Mouse (Mus musculus): ENCODE data around the gene 9530077C05Rik. TPM values are rescaled to one million over a fixed set of nuclear protein-coding genes. Genes with fewer than 3 reads are reported as not detected.
"Not testable (repeated sequence)": the region's sequence is repeated elsewhere in the genome, so short reads cannot be mapped to it uniquely, and the experiment has no call there.

9530077C05Rik gene
- polyA plus RNA-seq, 1 experiment from 2014 or later: 9.5 TPM

- H3K4me1 ChIP-seq: no peaks in the 10 kb centered on the region
- H3K27ac ChIP-seq (replicated peaks): no peak overlapping the region
- no peak overlapping the region for H3K4me3 ChIP-seq
- no peaks in the 10 kb centered on the region for H3K36me3 ChIP-seq
- 85% methylated on average over 4 of the region's 4 CpGs for WGBS
- DNase-seq (ENCODE audit: low spot score): no peak
- H3K27me3 ChIP-seq (ENCODE audit: low read depth, poor library complexity, severe bottlenecking): no peaks in the 10 kb centered on the region
- H3K9me3 ChIP-seq (replicated peaks): no peaks in the 10 kb centered on the region
Observed at GRCm38 (mm10) chr9:22399021-22399420, 12.3 kb upstream of the 9530077C05Rik start.

GRCm38 (mm10) chr9:22402001-22402400, 9.3 kb upstream of the 9530077C05Rik start:
- no peaks in the 10 kb centered on the region for H3K9me3 ChIP-seq (replicated peaks)
- no peaks in the 10 kb centered on the region for H3K4me1 ChIP-seq
- no peak overlapping the region for H3K27ac ChIP-seq (replicated peaks)
- DNase-seq (ENCODE audit: low spot score): no peak
- H3K27me3 ChIP-seq (ENCODE audit: low read depth, poor library complexity, severe bottlenecking): no peaks in the 10 kb centered on the region
- no peaks in the 10 kb centered on the region for H3K36me3 ChIP-seq
- 85% methylated on average over 6 of the region's 6 CpGs for WGBS
- no peak overlapping the region for H3K4me3 ChIP-seq

- Histone ChIP-seq H3K4me1 (no peaks in the 10 kb centered on the region), H3K27ac (replicated peaks) (no peak overlapping the region), H3K27me3 (ENCODE audit: low read depth, poor library complexity, severe bottlenecking) (no peaks in the 10 kb centered on the region), H3K4me3 (no peak overlapping the region), H3K9me3 (replicated peaks) (no peaks in the 10 kb centered on the region), H3K36me3 (no peaks in the 10 kb centered on the region)
- 87% methylated on average over 3 of the region's 3 CpGs for WGBS
- no peak for DNase-seq (ENCODE audit: low spot score)
Observed at GRCm38 (mm10) chr9:22402976-22403375, 8.3 kb upstream of the 9530077C05Rik start.

GRCm38 (mm10) chr9:22403501-22403900, 7.8 kb upstream of the 9530077C05Rik start:
- not testable (repeated sequence) for H3K4me1 ChIP-seq; DNase-seq (ENCODE audit: low spot score); H3K36me3 ChIP-seq; H3K27ac ChIP-seq (replicated peaks); H3K4me3 ChIP-seq; H3K27me3 ChIP-seq (ENCODE audit: low read depth, poor library complexity, severe bottlenecking); H3K9me3 ChIP-seq (replicated peaks)
- 73% methylated on average over 2 of the region's 2 CpGs for WGBS

GRCm38 (mm10) chr9:22405414-22405813, 5.9 kb upstream of the 9530077C05Rik start:
- Histone ChIP-seq H3K9me3 (replicated peaks) (no peaks in the 10 kb centered on the region), H3K4me3 (no peak overlapping the region), H3K27ac (replicated peaks) (no peak overlapping the region), H3K36me3 (no peaks in the 10 kb centered on the region), H3K27me3 (ENCODE audit: low read depth, poor library complexity, severe bottlenecking) (no peaks in the 10 kb centered on the region), H3K4me1 (no peaks in the 10 kb centered on the region)
- WGBS: 82% methylated on average over 3 of the region's 3 CpGs
- no peak for DNase-seq (ENCODE audit: low spot score)

- WGBS: 83% methylated on average over 4 of the region's 4 CpGs
- H3K36me3 ChIP-seq; H3K4me3 ChIP-seq; H3K9me3 ChIP-seq (replicated peaks); H3K4me1 ChIP-seq; DNase-seq (ENCODE audit: low spot score); H3K27me3 ChIP-seq (ENCODE audit: low read depth, poor library complexity, severe bottlenecking); H3K27ac ChIP-seq (replicated peaks): not testable (repeated sequence)
Observed at GRCm38 (mm10) chr9:22407633-22408032, 3.7 kb upstream of the 9530077C05Rik start.

- H3K4me3 ChIP-seq; H3K4me1 ChIP-seq; H3K27me3 ChIP-seq (ENCODE audit: low read depth, poor library complexity, severe bottlenecking); H3K9me3 ChIP-seq (replicated peaks); DNase-seq (ENCODE audit: low spot score); H3K27ac ChIP-seq (replicated peaks); H3K36me3 ChIP-seq: not testable (repeated sequence)
- WGBS: 29% methylated on average over 4 of the region's 4 CpGs
Observed at GRCm38 (mm10) chr9:22408344-22408743, 3.0 kb upstream of the 9530077C05Rik start.

- Histone ChIP-seq H3K9me3 (replicated peaks) (no peaks in the 10 kb centered on the region), H3K36me3 (no peaks in the 10 kb centered on the region), H3K27me3 (ENCODE audit: low read depth, poor library complexity, severe bottlenecking) (peaks cover 11% of the 10 kb centered on the region), H3K4me1 (peaks cover 9% of the 10 kb centered on the region; the same call in 1 of the 2 replicates), H3K4me3 (no peak overlapping the region), H3K27ac (replicated peaks) (no peak overlapping the region)
- no peak for DNase-seq (ENCODE audit: low spot score)
- 76% methylated on average over 7 of the region's 7 CpGs for whole genome bisulfite sequencing
Observed at GRCm38 (mm10) chr9:22409501-22409900, 1.8 kb upstream of the 9530077C05Rik start.

GRCm38 (mm10) chr9:22416187-22416586, 4.9 kb downstream of the 9530077C05Rik start:
- Histone ChIP-seq H3K9me3 (replicated peaks) (no peaks in the 10 kb centered on the region), H3K4me1 (peaks cover 23% of the 10 kb centered on the region), H3K27ac (replicated peaks) (no peak overlapping the region), H3K36me3 (no peaks in the 10 kb centered on the region), H3K27me3 (ENCODE audit: low read depth, poor library complexity, severe bottlenecking) (peaks cover 12% of the 10 kb centered on the region), H3K4me3 (no peak overlapping the region)
- no peak for DNase-seq (ENCODE audit: low spot score)
- 81% methylated on average over 3 of the region's 3 CpGs for WGBS

GRCm38 (mm10) chr9:22417547-22417946, 6.2 kb downstream of the 9530077C05Rik start:
- Histone ChIP-seq H3K4me3 (no peak overlapping the region), H3K27me3 (ENCODE audit: low read depth, poor library complexity, severe bottlenecking) (peaks cover 5% of the 10 kb centered on the region; the same call in 1 of the 2 replicates), H3K36me3 (no peaks in the 10 kb centered on the region), H3K4me1 (peaks cover 18% of the 10 kb centered on the region), H3K27ac (replicated peaks) (no peak overlapping the region), H3K9me3 (replicated peaks) (no peaks in the 10 kb centered on the region)
- WGBS: 70% methylated on average over 6 of the region's 6 CpGs
- no peak for DNase-seq (ENCODE audit: low spot score)

- H3K4me1 ChIP-seq: peaks cover 14% of the 10 kb centered on the region
- H3K27ac ChIP-seq (replicated peaks): no peak overlapping the region
- H3K4me3 ChIP-seq: no peak overlapping the region
- WGBS: 83% methylated on average over 3 of the region's 3 CpGs
- no peaks in the 10 kb centered on the region for H3K36me3 ChIP-seq
- H3K9me3 ChIP-seq (replicated peaks): no peaks in the 10 kb centered on the region
- no peak for DNase-seq (ENCODE audit: low spot score)
- no peaks in the 10 kb centered on the region for H3K27me3 ChIP-seq (ENCODE audit: low read depth, poor library complexity, severe bottlenecking)
Observed at GRCm38 (mm10) chr9:22419877-22420276, 8.6 kb downstream of the 9530077C05Rik start.

GRCm38 (mm10) chr9:22420491-22420890, 9.2 kb downstream of the 9530077C05Rik start:
- no peaks in the 10 kb centered on the region for H3K27me3 ChIP-seq (ENCODE audit: low read depth, poor library complexity, severe bottlenecking)
- no peaks in the 10 kb centered on the region for H3K36me3 ChIP-seq
- no peak overlapping the region for H3K4me3 ChIP-seq
- no peak for DNase-seq (ENCODE audit: low spot score)
- H3K4me1 ChIP-seq: peaks cover 14% of the 10 kb centered on the region
- WGBS: 30% methylated on average over 7 of the region's 7 CpGs
- no peak overlapping the region for H3K27ac ChIP-seq (replicated peaks)
- H3K9me3 ChIP-seq (replicated peaks): no peaks in the 10 kb centered on the region

GRCm38 (mm10) chr9:22422559-22422958, 11.2 kb downstream of the 9530077C05Rik start:
- H3K27ac ChIP-seq (replicated peaks): no peak overlapping the region
- H3K9me3 ChIP-seq (replicated peaks): no peaks in the 10 kb centered on the region
- 77% methylated on average over 1 of the region's 1 CpGs for WGBS

GRCm38 (mm10) chr9:22423507-22423906, 12.2 kb downstream of the 9530077C05Rik start:
- H3K27me3 ChIP-seq (ENCODE audit: low read depth, poor library complexity, severe bottlenecking): no peaks in the 10 kb centered on the region
- DNase-seq (ENCODE audit: low spot score): no peak
- 78% methylated on average over 1 of the region's 1 CpGs for WGBS

More at GRCm38 (mm10) chr9:22422559-22422958, 11.2 kb downstream of the 9530077C05Rik start:
- Histone ChIP-seq H3K4me1 (peaks cover 14% of the 10 kb centered on the region), H3K27me3 (ENCODE audit: low read depth, poor library complexity, severe bottlenecking) (no peaks in the 10 kb centered on the region), H3K36me3 (no peaks in the 10 kb centered on the region), H3K4me3 (no peak overlapping the region)
- DNase-seq (ENCODE audit: low spot score): no peak

More at GRCm38 (mm10) chr9:22423507-22423906, 12.2 kb downstream of the 9530077C05Rik start:
- H3K4me3 ChIP-seq: no peak overlapping the region
- H3K27ac ChIP-seq (replicated peaks): no peak overlapping the region
- no peaks in the 10 kb centered on the region for H3K9me3 ChIP-seq (replicated peaks)
- no peaks in the 10 kb centered on the region for H3K36me3 ChIP-seq
- H3K4me1 ChIP-seq: peaks cover 23% of the 10 kb centered on the region
